Mouse (Mus musculus): ENCODE results near the gene Cadps2. TPM values are rescaled to one million over a fixed set of nuclear protein-coding genes. Genes with fewer than 3 reads are reported as not detected.

The Cadps2 gene
- polyA plus RNA-seq, 1 experiment: 0.90 TPM

- no peaks in the 10 kb centered on the region for H3K27me3 ChIP-seq (ENCODE audit: control insufficient read depth, insufficient read depth, low read length, poor library complexity, severe bottlenecking)
- H3K9me3 ChIP-seq (replicated peaks; ENCODE audit: control insufficient read depth, insufficient read depth, low read length, poor library complexity, severe bottlenecking): no peaks in the 10 kb centered on the region
- H3K27ac ChIP-seq (ENCODE audit: insufficient read depth, low read length): no peak overlapping the region
- H3K36me3 ChIP-seq (ENCODE audit: control insufficient read depth, insufficient read depth, low read length, poor library complexity, severe bottlenecking): no peaks in the 10 kb centered on the region
- H3K4me1 ChIP-seq (ENCODE audit: control insufficient read depth, insufficient read depth, low read length): no peaks in the 10 kb centered on the region
- no peak for TF ChIP-seq POLR2A (IDR thresholded peaks at IDR 0.05; ENCODE audit: insufficient read depth, low read length)
- TF ChIP-seq EP300 (IDR thresholded peaks at IDR 0.05; ENCODE audit: insufficient read depth, low read depth, low read length): no peak
- TF ChIP-seq CTCF (IDR thresholded peaks at IDR 0.05; ENCODE audit: low read depth, low read length): no peak
- H3K9ac ChIP-seq (ENCODE audit: low read depth, poor library complexity, severe bottlenecking): no peak overlapping the region
- H3K4me3 ChIP-seq (ENCODE audit: low read depth, low read length): no peak overlapping the region
These were observed 81.0 kb downstream of the Cadps2 start for GRCm38 (mm10) chr6:23758249-23758648.

DNA sequence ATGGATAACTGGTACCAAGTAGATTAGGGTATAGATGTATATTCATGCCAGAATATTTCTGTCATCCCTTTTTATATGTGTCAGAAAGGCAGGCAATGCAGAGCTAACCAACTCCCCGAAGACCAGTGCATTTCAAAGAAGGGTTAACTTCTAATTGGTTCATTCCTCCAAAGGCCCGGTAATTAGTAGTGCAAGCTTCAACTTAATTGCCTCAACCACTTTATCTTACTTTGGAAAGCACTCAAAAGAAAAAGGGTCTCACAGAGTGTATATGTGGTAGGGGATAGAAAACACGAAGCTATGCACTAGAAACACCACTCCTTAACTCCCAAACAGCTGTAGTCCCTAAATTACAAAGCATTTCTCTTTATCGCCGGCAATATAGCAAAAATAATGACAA, 90.4 kb downstream of the Cadps2 start:
- no peak overlapping the region for H3K4me3 ChIP-seq (ENCODE audit: low read depth, low read length)
- no peak overlapping the region for H3K27ac ChIP-seq (ENCODE audit: insufficient read depth, low read length)
- H3K36me3 ChIP-seq (ENCODE audit: control insufficient read depth, insufficient read depth, low read length, poor library complexity, severe bottlenecking): no peaks in the 10 kb centered on the region
- no peaks in the 10 kb centered on the region for H3K4me1 ChIP-seq (ENCODE audit: control insufficient read depth, insufficient read depth, low read length)
- no peaks in the 10 kb centered on the region for H3K9me3 ChIP-seq (replicated peaks; ENCODE audit: control insufficient read depth, insufficient read depth, low read length, poor library complexity, severe bottlenecking)
- H3K27me3 ChIP-seq (ENCODE audit: control insufficient read depth, insufficient read depth, low read length, poor library complexity, severe bottlenecking): no peaks in the 10 kb centered on the region
- no peak for TF ChIP-seq CTCF (IDR thresholded peaks at IDR 0.05; ENCODE audit: low read depth, low read length)
- no peak for TF ChIP-seq POLR2A (IDR thresholded peaks at IDR 0.05; ENCODE audit: insufficient read depth, low read length)
- TF ChIP-seq EP300 (IDR thresholded peaks at IDR 0.05; ENCODE audit: insufficient read depth, low read depth, low read length): no peak
- no peak overlapping the region for H3K9ac ChIP-seq (ENCODE audit: low read depth, poor library complexity, severe bottlenecking)

GRCm38 (mm10) chr6:23740010-23740409, 99.2 kb downstream of the Cadps2 start:
- TF ChIP-seq CTCF (IDR thresholded peaks at IDR 0.05; ENCODE audit: low read depth, low read length) (no peak), EP300 (IDR thresholded peaks at IDR 0.05; ENCODE audit: insufficient read depth, low read depth, low read length) (no peak), POLR2A (IDR thresholded peaks at IDR 0.05; ENCODE audit: insufficient read depth, low read length) (no peak)
- Histone ChIP-seq H3K9me3 (replicated peaks; ENCODE audit: control insufficient read depth, insufficient read depth, low read length, poor library complexity, severe bottlenecking) (no peaks in the 10 kb centered on the region), H3K36me3 (ENCODE audit: control insufficient read depth, insufficient read depth, low read length, poor library complexity, severe bottlenecking) (no peaks in the 10 kb centered on the region), H3K27ac (ENCODE audit: insufficient read depth, low read length) (no peak overlapping the region), H3K4me1 (ENCODE audit: control insufficient read depth, insufficient read depth, low read length) (no peaks in the 10 kb centered on the region), H3K27me3 (ENCODE audit: control insufficient read depth, insufficient read depth, low read length, poor library complexity, severe bottlenecking) (no peaks in the 10 kb centered on the region), H3K4me3 (ENCODE audit: low read depth, low read length) (no peak overlapping the region), H3K9ac (ENCODE audit: low read depth, poor library complexity, severe bottlenecking) (no peak overlapping the region)

- Histone ChIP-seq H3K4me1 (ENCODE audit: control insufficient read depth, insufficient read depth, low read length) (no peaks in the 10 kb centered on the region), H3K4me3 (ENCODE audit: low read depth, low read length) (no peak overlapping the region), H3K9ac (ENCODE audit: low read depth, poor library complexity, severe bottlenecking) (no peak overlapping the region), H3K36me3 (ENCODE audit: control insufficient read depth, insufficient read depth, low read length, poor library complexity, severe bottlenecking) (no peaks in the 10 kb centered on the region), H3K9me3 (replicated peaks; ENCODE audit: control insufficient read depth, insufficient read depth, low read length, poor library complexity, severe bottlenecking) (no peaks in the 10 kb centered on the region), H3K27me3 (ENCODE audit: control insufficient read depth, insufficient read depth, low read length, poor library complexity, severe bottlenecking) (no peaks in the 10 kb centered on the region), H3K27ac (ENCODE audit: insufficient read depth, low read length) (no peak overlapping the region)
- TF ChIP-seq CTCF (IDR thresholded peaks at IDR 0.05; ENCODE audit: low read depth, low read length): no peak
- no peak for TF ChIP-seq POLR2A (IDR thresholded peaks at IDR 0.05; ENCODE audit: insufficient read depth, low read length)
- TF ChIP-seq EP300 (IDR thresholded peaks at IDR 0.05; ENCODE audit: insufficient read depth, low read depth, low read length): no peak
These were observed 106.5 kb downstream of the Cadps2 start for GRCm38 (mm10) chr6:23732750-23733149.

- H3K9me3 ChIP-seq (replicated peaks; ENCODE audit: control insufficient read depth, insufficient read depth, low read length, poor library complexity, severe bottlenecking): no peaks in the 10 kb centered on the region
- no peaks in the 10 kb centered on the region for H3K4me1 ChIP-seq (ENCODE audit: control insufficient read depth, insufficient read depth, low read length)
- H3K9ac ChIP-seq (ENCODE audit: low read depth, poor library complexity, severe bottlenecking): no peak overlapping the region
- TF ChIP-seq CTCF (IDR thresholded peaks at IDR 0.05; ENCODE audit: low read depth, low read length) (no peak), POLR2A (IDR thresholded peaks at IDR 0.05; ENCODE audit: insufficient read depth, low read length) (no peak), EP300 (IDR thresholded peaks at IDR 0.05; ENCODE audit: insufficient read depth, low read depth, low read length) (no peak)
- H3K27ac ChIP-seq (ENCODE audit: insufficient read depth, low read length): no peak overlapping the region
- H3K4me3 ChIP-seq (ENCODE audit: low read depth, low read length): no peak overlapping the region
- no peaks in the 10 kb centered on the region for H3K27me3 ChIP-seq (ENCODE audit: control insufficient read depth, insufficient read depth, low read length, poor library complexity, severe bottlenecking)
- no peaks in the 10 kb centered on the region for H3K36me3 ChIP-seq (ENCODE audit: control insufficient read depth, insufficient read depth, low read length, poor library complexity, severe bottlenecking)
These were observed 110.6 kb downstream of the Cadps2 start for GRCm38 (mm10) chr6:23728620-23729019.

DNA sequence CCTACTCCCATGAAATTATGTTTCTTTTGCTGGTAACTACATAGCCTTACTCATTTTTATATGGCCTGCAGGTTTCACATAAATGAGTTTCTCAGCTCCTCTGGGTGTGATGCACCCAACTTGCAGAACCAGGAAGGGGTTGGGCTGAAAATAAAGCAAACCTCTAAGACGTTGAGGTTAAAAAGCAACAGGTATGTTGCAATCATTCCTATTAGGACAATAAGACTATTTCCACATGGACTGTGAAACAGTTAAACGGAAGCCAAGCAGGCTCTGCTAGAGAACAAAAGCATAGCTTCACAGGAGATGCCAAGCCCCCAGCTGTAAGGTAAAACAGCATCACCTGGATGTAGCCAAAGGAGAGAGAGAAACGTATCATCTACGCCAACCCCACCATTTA, 115.5 kb downstream of the Cadps2 start:
- no peak overlapping the region for H3K4me3 ChIP-seq (ENCODE audit: low read depth, low read length)
- no peak overlapping the region for H3K27ac ChIP-seq (ENCODE audit: insufficient read depth, low read length)
- H3K9me3 ChIP-seq (replicated peaks; ENCODE audit: control insufficient read depth, insufficient read depth, low read length, poor library complexity, severe bottlenecking): peaks cover 5% of the 10 kb centered on the region
- H3K36me3 ChIP-seq (ENCODE audit: control insufficient read depth, insufficient read depth, low read length, poor library complexity, severe bottlenecking): no peaks in the 10 kb centered on the region
- H3K9ac ChIP-seq (ENCODE audit: low read depth, poor library complexity, severe bottlenecking): no peak overlapping the region
- H3K4me1 ChIP-seq (ENCODE audit: control insufficient read depth, insufficient read depth, low read length): no peaks in the 10 kb centered on the region
- TF ChIP-seq POLR2A (IDR thresholded peaks at IDR 0.05; ENCODE audit: insufficient read depth, low read length) (no peak), CTCF (IDR thresholded peaks at IDR 0.05; ENCODE audit: low read depth, low read length) (no peak), EP300 (IDR thresholded peaks at IDR 0.05; ENCODE audit: insufficient read depth, low read depth, low read length) (no peak)
- no peaks in the 10 kb centered on the region for H3K27me3 ChIP-seq (ENCODE audit: control insufficient read depth, insufficient read depth, low read length, poor library complexity, severe bottlenecking)
